Mouse (Mus musculus) liver, embryonic 13.5 days (tissue): ENCODE data around the gene Atp8b4. TPM values are rescaled to one million over a fixed set of nuclear protein-coding genes. Genes with fewer than 3 reads are reported as not detected.

Experiments used
- ATAC-seq: fragments of 200-750 bp; cut with Nextera tagmentation; 2 replicates; pipeline ENCODE4 v1.8.0; 2017; ENCODE audit warnings: low read depth, mild to moderate bottlenecking, moderate number of reproducible peaks, moderate library complexity
- DNase-seq: peaks from one replicate; pipeline ENCODE4 v3.0.0; 2022
- H3K27ac ChIP-seq: fragments of 300-500 bp; sonication (generic); 2 replicates; pipeline ENCODE4 v1.5.1; 2015; ENCODE audit warnings: moderate library complexity, mild to moderate bottlenecking, inconsistent platforms
- H3K27me3 ChIP-seq: fragments of 300-500 bp; sonication (generic); 2 replicates; pipeline ENCODE4 v1.6.1; 2015; ENCODE audit warnings: mild to moderate bottlenecking, inconsistent platforms
- H3K36me3 ChIP-seq: fragments of 300-500 bp; sonication (generic); 2 replicates; pipeline ENCODE4 v1.6.1; 2015; ENCODE audit warnings: mild to moderate bottlenecking, inconsistent platforms
- H3K4me1 ChIP-seq: fragments of 300-500 bp; sonication (generic); replicated peaks from 2 replicates; pipeline ENCODE4 v1.6.1; 2015; ENCODE audit warnings: inconsistent platforms
- H3K4me2 ChIP-seq: fragments of 300-500 bp; sonication (generic); 2 replicates; pipeline ENCODE4 v1.6.1; 2015; ENCODE audit warnings: inconsistent platforms, mild to moderate bottlenecking, moderate library complexity
- H3K4me3 ChIP-seq: fragments of 300-500 bp; sonication (generic); replicated peaks from 2 replicates; pipeline ENCODE4 v1.5.1; 2015; ENCODE audit warnings: mild to moderate bottlenecking, inconsistent platforms
- H3K9ac ChIP-seq: fragments of 300-500 bp; sonication (generic); 2 replicates; pipeline ENCODE4 v1.6.1; 2015; ENCODE audit warnings: mild to moderate bottlenecking, inconsistent platforms
- H3K9me3 ChIP-seq: fragments of 300-500 bp; sonication (generic); replicated peaks from 2 replicates; pipeline ENCODE4 v1.6.1; 2016; ENCODE audit warnings: inconsistent platforms
- WGBS: fragments of 180-500 bp; shearing (Covaris S2); methylation state at CpG from one replicate; pipeline ENCODE4 v1.1.7; 2015; ENCODE audit not compliant: insufficient replicate concordance; 5-methylcytosine and 5-hydroxymethylcytosine counted together
- polyA plus RNA-seq: library from polyadenylated mRNA; unstranded; fragments of >200 nt; fragmentation: Nextera tagmentation; extraction: Ambion mirVana; gene quantifications from 2 replicates; pipeline ENCODE4 v1.2.1, GENCODE M21; 2015

Gene Atp8b4
- polyA plus RNA-seq, 1 experiment from 2014 or later = 4.6 TPM

DNA sequence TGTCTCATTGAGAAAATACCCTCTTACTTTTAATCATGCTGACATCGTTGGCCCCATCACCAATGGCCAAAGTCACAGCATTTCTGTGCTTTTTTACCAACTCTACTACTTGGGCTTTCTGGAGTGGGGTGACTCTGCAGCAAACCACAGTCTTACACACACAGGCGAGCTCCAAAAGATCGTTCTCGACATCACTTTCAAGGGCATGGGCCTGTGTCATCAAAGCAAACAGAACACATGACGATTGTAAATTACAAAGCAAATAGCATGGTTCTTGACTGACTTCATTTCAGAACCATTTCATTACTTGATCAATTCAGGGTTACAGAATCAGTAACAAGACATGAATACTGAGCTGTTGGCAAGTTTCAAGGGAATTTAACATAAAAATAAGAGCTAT lies 141.7 kb downstream of the Atp8b4 start:
- H3K27ac ChIP-seq = no peak overlapping the region
- ATAC-seq = no peak
- DNase-seq = no peak
- H3K27me3 ChIP-seq = no peaks in the 10 kb centered on the region
- H3K4me3 ChIP-seq = no peak overlapping the region
- no peaks in the 10 kb centered on the region for H3K9me3 ChIP-seq
- H3K36me3 ChIP-seq = no peaks in the 10 kb centered on the region
- no peak overlapping the region for H3K9ac ChIP-seq
- H3K4me2 ChIP-seq = no peak overlapping the region
- WGBS = 70% methylated on average over 5 of the region's 5 CpGs
- peaks cover 13% of the 10 kb centered on the region; the same call in 1 of the 2 replicates for H3K4me1 ChIP-seq

DNA sequence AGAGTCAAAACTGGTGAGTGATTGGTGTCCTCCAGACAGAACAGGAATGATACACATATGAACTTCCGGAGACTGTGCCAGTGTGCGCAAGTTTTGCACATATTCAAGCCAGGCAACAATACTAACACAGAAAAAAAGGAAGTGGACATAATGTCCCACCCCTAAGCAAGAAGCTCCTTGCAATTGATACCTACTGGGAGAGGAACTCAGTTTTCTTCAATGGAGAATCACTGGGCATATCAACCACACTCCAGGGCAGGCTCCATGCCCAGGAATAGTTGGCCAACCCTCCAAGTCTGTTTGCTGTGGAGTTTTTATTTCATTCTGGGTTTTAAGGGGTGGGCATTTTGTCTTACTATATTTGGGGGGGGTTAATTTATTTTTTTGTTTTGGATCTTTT lies 145.2 kb downstream of the Atp8b4 start:
- ATAC-seq (no peak), DNase-seq (no peak)
- Histone ChIP-seq H3K4me2 (no peak overlapping the region), H3K9ac (no peak overlapping the region), H3K27me3 (no peaks in the 10 kb centered on the region), H3K27ac (no peak overlapping the region), H3K9me3 (no peaks in the 10 kb centered on the region), H3K4me1 (peaks cover under 1% of the 10 kb centered on the region; the same call in 1 of the 2 replicates), H3K4me3 (no peak overlapping the region), H3K36me3 (no peaks in the 10 kb centered on the region)
- WGBS = 82% methylated on average over 2 of the region's 2 CpGs

DNA sequence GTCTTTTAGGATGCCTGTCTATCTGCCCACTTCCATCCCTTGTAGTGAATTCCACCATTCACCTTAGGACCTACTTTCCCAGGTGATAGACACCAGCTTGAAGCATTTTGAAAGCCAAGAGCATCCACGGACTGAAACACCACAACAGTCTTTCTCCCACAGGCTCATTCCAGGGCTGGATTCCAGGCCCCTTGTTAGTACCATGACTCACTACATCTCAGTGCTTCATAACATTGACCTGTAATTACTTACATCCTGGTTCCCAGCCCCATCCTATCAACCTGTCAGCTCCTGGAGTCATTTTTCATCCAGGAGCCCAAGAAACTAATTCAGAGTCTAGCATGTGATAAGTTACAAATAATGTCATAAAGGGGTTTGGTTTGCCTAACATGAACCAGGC lies 148.7 kb downstream of the Atp8b4 start:
- no peaks in the 10 kb centered on the region for H3K4me1 ChIP-seq
- DNase-seq (no peak), ATAC-seq (no peak)
- no peak overlapping the region for H3K4me2 ChIP-seq
- WGBS = 50% methylated on average over 1 of the region's 1 CpGs
- no peaks in the 10 kb centered on the region for H3K36me3 ChIP-seq
- no peak overlapping the region for H3K27ac ChIP-seq
- no peak overlapping the region for H3K4me3 ChIP-seq
- no peak overlapping the region for H3K9ac ChIP-seq
- H3K9me3 ChIP-seq = no peaks in the 10 kb centered on the region
- H3K27me3 ChIP-seq = no peaks in the 10 kb centered on the region

DNA sequence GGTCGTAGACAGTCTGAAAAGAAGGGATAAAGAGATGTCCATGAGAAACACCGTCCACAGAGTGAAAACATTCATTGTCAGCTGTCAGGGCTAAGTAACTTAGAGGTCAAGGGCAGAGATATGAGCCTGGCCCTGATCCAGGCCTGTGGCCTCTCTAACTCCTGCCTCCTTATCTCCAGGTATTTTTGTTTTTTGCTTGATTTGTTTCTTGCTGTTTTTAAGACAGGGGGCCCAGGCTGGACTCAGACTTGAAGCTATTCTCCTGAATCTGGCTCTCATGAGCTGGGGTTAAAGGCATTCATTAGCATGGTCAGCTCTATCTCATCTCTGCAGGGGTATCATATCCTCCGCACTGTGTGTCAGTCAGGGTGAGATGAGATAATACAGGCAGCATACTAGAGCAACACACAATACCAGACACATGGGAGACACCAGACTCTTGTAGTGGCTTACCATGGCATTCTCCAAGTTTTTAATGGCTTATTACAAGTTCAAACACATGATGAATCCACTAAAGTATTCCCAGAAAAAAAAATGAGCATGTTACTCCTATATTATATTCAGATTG lies 157.4 kb downstream of the Atp8b4 start:
- no peak overlapping the region for H3K9ac ChIP-seq
- no peak for DNase-seq
- 33% methylated on average over 3 of the region's 3 CpGs for WGBS
- H3K4me3 ChIP-seq = no peak overlapping the region
- no peaks in the 10 kb centered on the region for H3K4me1 ChIP-seq
- no peaks in the 10 kb centered on the region for H3K27me3 ChIP-seq
- no peaks in the 10 kb centered on the region for H3K9me3 ChIP-seq
- no peak overlapping the region for H3K27ac ChIP-seq
- no peaks in the 10 kb centered on the region for H3K36me3 ChIP-seq
- no peak overlapping the region for H3K4me2 ChIP-seq
- ATAC-seq = peak; percentile 68

DNA sequence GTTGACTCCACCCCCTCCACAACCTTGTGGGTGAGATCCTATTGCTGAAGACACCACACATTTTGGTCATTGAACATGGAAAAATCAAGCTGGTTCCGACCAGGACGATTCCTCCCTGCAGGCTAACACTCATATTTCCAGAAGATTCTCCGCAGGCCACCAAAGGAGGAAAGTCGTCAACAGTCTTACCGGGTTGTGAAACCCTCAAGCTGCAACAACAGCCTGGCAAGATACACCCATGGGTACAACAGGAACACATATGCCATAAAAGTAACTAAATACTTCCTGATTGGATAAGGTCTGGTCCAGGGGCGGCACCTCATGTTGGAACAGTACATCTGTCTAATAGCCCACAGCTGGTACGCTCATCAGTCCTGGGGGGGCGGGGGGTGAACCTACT lies 159.0 kb downstream of the Atp8b4 start:
- Histone ChIP-seq H3K9ac (no peak overlapping the region), H3K27me3 (no peaks in the 10 kb centered on the region), H3K36me3 (no peaks in the 10 kb centered on the region), H3K9me3 (no peaks in the 10 kb centered on the region), H3K27ac (no peak overlapping the region), H3K4me3 (no peak overlapping the region), H3K4me2 (no peak overlapping the region), H3K4me1 (no peaks in the 10 kb centered on the region)
- 80% methylated on average over 8 of the region's 8 CpGs for WGBS
- DNase-seq (no peak), ATAC-seq (no peak)

DNA sequence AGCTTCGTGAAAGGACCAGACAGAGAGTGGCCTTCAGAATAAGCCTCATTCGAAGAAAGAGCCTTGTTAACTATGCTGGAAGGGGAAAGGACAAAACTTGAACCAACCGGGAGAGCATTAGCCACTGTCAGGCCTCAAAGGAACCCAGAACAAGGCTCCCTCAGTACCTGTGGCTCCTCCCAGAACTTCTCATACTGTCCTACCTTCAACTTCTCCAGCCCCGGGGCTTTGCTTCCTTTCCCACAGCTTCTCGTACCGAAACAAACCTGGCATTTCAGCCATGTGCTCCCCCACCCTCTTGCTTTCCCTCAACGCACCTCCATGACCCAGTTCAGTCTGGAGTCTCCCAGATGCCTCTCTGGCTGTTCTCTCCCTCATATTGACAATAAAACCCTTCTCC lies 160.3 kb downstream of the Atp8b4 start:
- Histone ChIP-seq H3K9ac (no peak overlapping the region), H3K4me2 (no peak overlapping the region), H3K4me3 (no peak overlapping the region), H3K4me1 (no peaks in the 10 kb centered on the region), H3K27me3 (no peaks in the 10 kb centered on the region), H3K9me3 (no peaks in the 10 kb centered on the region), H3K36me3 (no peaks in the 10 kb centered on the region), H3K27ac (no peak overlapping the region)
- ATAC-seq (no peak), DNase-seq (no peak)
- 67% methylated on average over 7 of the region's 7 CpGs for WGBS

DNA sequence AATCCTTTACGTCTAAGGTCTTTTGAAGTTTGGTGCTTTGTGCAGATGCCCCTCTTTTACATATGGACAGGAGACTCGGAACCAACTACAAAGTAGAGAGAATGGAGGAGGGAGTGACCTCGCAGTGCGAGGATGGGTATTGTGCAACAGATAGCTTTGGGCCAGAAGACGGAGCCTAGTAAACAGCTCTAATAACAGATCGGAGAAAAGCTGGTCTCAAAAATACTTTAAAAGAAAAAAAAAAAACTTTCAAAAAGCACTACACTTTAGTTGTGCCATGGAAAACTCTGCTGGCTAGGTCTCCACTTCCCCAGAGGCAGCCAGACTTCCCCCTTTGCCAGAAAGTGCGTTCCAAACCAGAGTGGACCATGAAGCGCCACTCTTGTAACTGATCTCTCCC lies 161.0 kb downstream of the Atp8b4 start:
- H3K36me3 ChIP-seq = no peaks in the 10 kb centered on the region
- H3K9me3 ChIP-seq = no peaks in the 10 kb centered on the region
- ATAC-seq = no peak

DNA sequence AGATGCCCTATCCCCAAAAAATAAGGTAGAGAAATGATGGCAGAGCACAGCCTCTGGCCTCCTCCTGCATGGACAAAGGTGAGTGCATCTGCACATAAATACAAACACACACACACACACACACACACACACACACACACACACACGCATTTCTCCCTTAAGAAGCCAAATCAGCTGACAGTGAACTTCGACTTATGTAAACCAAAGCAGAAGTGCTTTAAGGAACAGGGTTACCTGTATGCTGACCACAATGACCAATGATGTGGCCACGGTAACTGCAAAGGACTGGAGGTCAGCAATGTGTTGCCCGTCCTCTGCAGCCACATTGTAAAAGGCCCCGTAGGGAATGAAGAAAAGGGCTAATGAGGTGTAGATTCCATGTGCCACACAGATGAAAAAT lies 163.3 kb downstream of the Atp8b4 start:
- Histone ChIP-seq H3K4me1 (no peaks in the 10 kb centered on the region), H3K27me3 (no peaks in the 10 kb centered on the region), H3K36me3 (no peaks in the 10 kb centered on the region), H3K4me3 (no peak overlapping the region), H3K27ac (no peak overlapping the region), H3K9ac (no peak overlapping the region), H3K9me3 (no peaks in the 10 kb centered on the region), H3K4me2 (no peak overlapping the region)
- ATAC-seq (no peak), DNase-seq (no peak)
- 42% methylated on average over 5 of the region's 5 CpGs for WGBS

More for the DNA sequence above, 161.0 kb downstream of the Atp8b4 start:
- Histone ChIP-seq H3K9ac (no peak overlapping the region), H3K27me3 (no peaks in the 10 kb centered on the region), H3K4me3 (no peak overlapping the region), H3K27ac (no peak overlapping the region), H3K4me2 (no peak overlapping the region), H3K4me1 (no peaks in the 10 kb centered on the region)
- DNase-seq = no peak
- WGBS = 70% methylated on average over 8 of the region's 8 CpGs

DNA sequence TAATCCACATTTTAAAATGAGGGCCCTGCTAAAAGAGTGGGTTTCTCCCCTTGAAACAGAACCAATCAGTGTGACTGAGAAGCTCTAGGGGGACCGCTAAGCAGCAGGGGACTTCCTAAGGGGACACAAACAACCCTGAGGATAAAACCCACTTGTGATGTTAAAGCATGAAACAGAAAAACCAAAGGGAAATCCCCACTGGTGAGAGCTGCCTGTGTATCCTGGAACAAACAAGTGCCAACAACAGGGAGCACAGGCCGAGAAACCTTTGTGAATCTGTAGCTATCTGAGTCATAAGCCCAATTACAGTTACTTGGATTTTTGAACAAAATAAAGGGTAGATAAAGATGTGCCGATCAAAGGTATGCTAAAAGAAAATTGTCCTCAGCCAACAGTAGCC lies 168.7 kb downstream of the Atp8b4 start:
- H3K27me3 ChIP-seq = no peaks in the 10 kb centered on the region
- H3K27ac ChIP-seq = no peak overlapping the region
- no peaks in the 10 kb centered on the region for H3K4me1 ChIP-seq
- no peak for DNase-seq
- H3K9me3 ChIP-seq = no peaks in the 10 kb centered on the region
- no peak overlapping the region for H3K9ac ChIP-seq
- no peaks in the 10 kb centered on the region for H3K36me3 ChIP-seq
- no peak for ATAC-seq
- 68% methylated on average over 3 of the region's 3 CpGs for WGBS
- no peak overlapping the region for H3K4me3 ChIP-seq
- H3K4me2 ChIP-seq = no peak overlapping the region

DNA sequence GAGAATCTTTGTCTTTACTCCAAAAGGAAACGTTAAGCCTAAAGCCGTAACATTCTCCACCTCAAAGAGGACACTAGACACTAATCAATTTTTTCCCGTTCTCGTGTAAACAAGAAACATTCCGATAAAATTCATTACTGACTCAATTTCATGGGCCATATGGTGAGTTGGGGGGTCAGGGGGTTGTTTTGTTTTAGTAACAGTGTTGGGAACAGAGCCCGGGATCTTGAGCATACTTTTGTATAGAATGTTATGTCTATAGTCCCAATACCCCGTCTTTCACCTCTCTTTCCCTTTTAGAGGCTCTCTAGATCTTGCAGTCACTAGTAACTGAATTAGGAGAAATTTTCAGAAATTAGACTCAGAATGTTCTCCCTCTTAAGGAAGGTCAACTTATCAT lies 177.3 kb downstream of the Atp8b4 start:
- Histone ChIP-seq H3K9ac (no peak overlapping the region), H3K9me3 (no peaks in the 10 kb centered on the region), H3K4me1 (no peaks in the 10 kb centered on the region), H3K27ac (no peak overlapping the region), H3K36me3 (no peaks in the 10 kb centered on the region), H3K4me3 (no peak overlapping the region), H3K4me2 (no peak overlapping the region), H3K27me3 (no peaks in the 10 kb centered on the region)
- DNase-seq (no peak), ATAC-seq (no peak)
- 69% methylated on average over 7 of the region's 7 CpGs for WGBS

DNA sequence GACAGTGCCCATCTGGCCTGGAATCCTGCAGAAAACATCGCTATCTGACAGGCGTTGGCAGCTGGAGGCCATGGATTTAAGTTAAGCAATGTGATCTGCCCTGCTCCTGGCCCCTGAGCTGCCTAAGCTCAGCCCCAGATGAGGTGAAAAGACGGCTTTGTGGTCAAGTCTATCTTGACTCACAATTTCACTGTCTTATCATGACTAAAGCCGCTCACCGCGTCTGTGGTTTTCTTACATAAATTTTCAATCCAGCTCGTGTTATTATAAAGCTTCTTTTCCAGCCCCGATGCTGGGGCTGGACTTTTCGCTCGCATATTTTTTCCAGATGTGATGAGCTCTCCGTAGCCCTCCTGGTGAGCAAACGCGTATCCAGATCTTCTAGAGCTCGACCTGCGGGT lies 177.8 kb downstream of the Atp8b4 start:
- Histone ChIP-seq H3K4me2 (no peak overlapping the region), H3K27me3 (no peaks in the 10 kb centered on the region), H3K9ac (no peak overlapping the region), H3K36me3 (no peaks in the 10 kb centered on the region), H3K4me1 (no peaks in the 10 kb centered on the region), H3K27ac (no peak overlapping the region), H3K4me3 (no peak overlapping the region), H3K9me3 (no peaks in the 10 kb centered on the region)
- no peak for DNase-seq
- 54% methylated on average over 15 of the region's 15 CpGs for WGBS
- ATAC-seq = no peak

DNA sequence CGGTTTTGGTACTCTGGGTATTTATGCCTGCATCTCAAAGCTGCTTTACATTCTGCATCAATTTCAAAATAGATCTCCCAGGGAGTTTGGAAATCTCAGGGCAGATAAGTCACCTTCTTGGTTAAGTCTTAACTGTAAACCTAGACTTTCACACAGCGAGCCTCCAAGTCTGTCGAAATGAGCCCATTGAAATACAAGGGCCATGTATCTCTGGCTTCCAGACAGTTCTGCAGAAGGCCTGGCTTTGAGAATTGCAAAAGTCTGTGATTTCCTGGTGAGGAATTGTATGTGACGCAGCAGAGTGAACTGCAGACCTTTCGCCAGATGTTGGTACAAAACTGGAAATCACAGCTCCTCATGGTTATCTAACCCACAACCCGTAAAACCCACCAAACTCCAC lies 182.4 kb downstream of the Atp8b4 start:
- H3K36me3 ChIP-seq = no peaks in the 10 kb centered on the region
- H3K9ac ChIP-seq = no peak overlapping the region
- DNase-seq (no peak), ATAC-seq (no peak)
- 71% methylated on average over 6 of the region's 6 CpGs for WGBS
- H3K4me1 ChIP-seq = no peaks in the 10 kb centered on the region
- no peaks in the 10 kb centered on the region for H3K27me3 ChIP-seq
- no peak overlapping the region for H3K27ac ChIP-seq
- H3K9me3 ChIP-seq = no peaks in the 10 kb centered on the region
- H3K4me2 ChIP-seq = no peak overlapping the region
- no peak overlapping the region for H3K4me3 ChIP-seq
